Mouse (Mus musculus): Measurements from ENCODE around the gene Chsy1. TPM values are rescaled to one million over a fixed set of nuclear protein-coding genes. Genes with fewer than 3 reads are reported as not detected.

Gene Chsy1
- polyA plus RNA-seq, 1 experiment from 2014 or later = 29.3 TPM

DNA sequence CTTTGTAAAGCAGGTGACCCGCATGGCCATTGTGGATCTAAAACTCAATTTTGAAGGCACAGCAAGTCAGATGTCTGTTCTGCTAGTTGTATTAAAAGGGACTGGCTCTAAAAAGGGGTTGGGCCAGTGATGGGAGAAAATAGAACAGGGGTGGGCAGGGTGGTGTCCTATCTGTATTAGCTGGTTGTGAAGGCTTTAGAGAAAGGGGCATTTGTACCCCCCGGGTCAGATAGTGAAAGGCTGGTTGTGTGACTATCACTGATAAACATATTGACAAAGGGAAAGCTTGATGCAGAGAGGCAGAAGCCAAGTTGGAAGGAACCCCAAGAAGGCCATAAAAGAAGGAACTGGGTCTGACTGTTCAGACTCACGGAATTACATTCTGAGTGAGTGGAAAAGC is 4.2 kb downstream of the Chsy1 start:
- no peak overlapping the region for H3K4me3 ChIP-seq (ENCODE audit: low read depth, low read length)
- ATAC-seq (ENCODE audit: insufficient number of reproducible peaks, insufficient read depth, low FRiP score, low read depth) = no peak
- H3K27ac ChIP-seq (ENCODE audit: low read length) = no peak overlapping the region
- no peaks in the 10 kb centered on the region for H3K27me3 ChIP-seq (ENCODE audit: control insufficient read depth, insufficient read depth, low read length)
- H3K9ac ChIP-seq (replicated peaks; ENCODE audit: low read depth, low read length) = no peak overlapping the region
- no peaks in the 10 kb centered on the region for H3K9me3 ChIP-seq (ENCODE audit: control insufficient read depth, low read depth, low read length)
- 87% methylated on average over 3 of the region's 3 CpGs for WGBS
- H3K4me1 ChIP-seq (ENCODE audit: control insufficient read depth, insufficient read depth, low read length) = peaks cover 21% of the 10 kb centered on the region
- H3K4me2 ChIP-seq (replicated peaks; ENCODE audit: low read depth, low read length) = no peak overlapping the region
- H3K36me3 ChIP-seq (ENCODE audit: control insufficient read depth, insufficient read depth, low read length) = no peaks in the 10 kb centered on the region

DNA sequence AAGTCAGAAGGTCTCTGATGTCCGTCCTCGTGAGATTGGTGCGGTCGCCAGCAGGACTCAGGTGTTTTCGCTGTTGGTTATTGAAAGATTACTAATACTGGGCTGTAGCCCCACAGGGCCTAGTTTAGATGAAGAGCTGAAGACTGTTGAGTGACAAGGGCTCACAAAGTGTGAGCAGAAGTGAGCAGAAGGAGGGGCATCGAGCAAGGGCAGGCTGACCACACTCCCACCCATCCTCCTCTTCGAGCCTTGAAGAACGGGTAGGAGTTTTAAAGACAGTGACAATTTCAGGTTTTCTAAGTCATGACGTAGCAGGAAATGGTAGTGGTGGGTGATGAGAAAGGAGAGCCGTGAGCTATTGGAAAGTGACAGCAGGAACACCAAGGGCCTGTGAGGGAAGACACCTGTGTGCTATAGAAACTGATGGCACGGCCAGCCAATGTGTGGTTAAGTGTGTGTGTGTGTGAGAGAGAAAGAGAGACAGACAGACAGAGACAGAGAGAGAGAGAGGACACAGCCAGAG is 6.6 kb downstream of the Chsy1 start:
- H3K4me1 ChIP-seq (ENCODE audit: control insufficient read depth, insufficient read depth, low read length) = peaks cover 29% of the 10 kb centered on the region
- no peaks in the 10 kb centered on the region for H3K27me3 ChIP-seq (ENCODE audit: control insufficient read depth, insufficient read depth, low read length)
- H3K9ac ChIP-seq (replicated peaks; ENCODE audit: low read depth, low read length) = no peak overlapping the region
- H3K27ac ChIP-seq (ENCODE audit: low read length) = no peak overlapping the region
- WGBS = 61% methylated on average over 11 of the region's 11 CpGs
- H3K36me3 ChIP-seq (ENCODE audit: control insufficient read depth, insufficient read depth, low read length) = no peaks in the 10 kb centered on the region
- H3K4me3 ChIP-seq (ENCODE audit: low read depth, low read length) = no peak overlapping the region
- no peak overlapping the region for H3K4me2 ChIP-seq (replicated peaks; ENCODE audit: low read depth, low read length)
- no peaks in the 10 kb centered on the region for H3K9me3 ChIP-seq (ENCODE audit: control insufficient read depth, low read depth, low read length)
- ATAC-seq (ENCODE audit: insufficient number of reproducible peaks, insufficient read depth, low FRiP score, low read depth) = no peak

DNA sequence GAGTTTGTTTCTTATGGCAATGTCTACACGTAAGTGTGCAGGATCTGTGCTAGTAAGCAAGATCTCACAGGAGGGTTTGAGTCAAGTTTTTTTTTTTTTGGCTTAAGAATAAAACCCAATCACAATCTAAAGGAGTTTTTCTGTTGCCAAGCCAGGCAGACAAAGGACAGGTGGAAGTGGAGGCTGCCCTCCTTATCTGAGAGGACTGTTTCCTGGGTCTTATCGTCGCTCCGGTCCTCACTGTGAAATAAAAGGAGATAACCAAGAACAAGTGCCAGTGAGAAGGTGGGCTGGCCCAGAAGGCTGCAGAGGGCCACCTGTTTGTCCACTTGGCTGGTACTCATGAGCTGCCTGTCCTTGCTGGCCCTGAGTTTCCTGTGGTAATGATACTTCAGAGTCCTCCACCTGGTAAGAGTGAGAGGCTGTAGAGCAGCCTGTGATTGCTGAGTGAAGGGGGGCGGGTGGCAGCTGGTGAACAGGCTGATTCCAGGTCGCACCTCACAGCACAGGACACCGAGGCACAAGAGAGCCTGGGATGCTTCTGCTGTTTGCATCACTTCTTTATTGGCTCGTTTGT is 7.7 kb downstream of the Chsy1 start:
- no peak overlapping the region for H3K4me3 ChIP-seq (ENCODE audit: low read depth, low read length)
- H3K27ac ChIP-seq (ENCODE audit: low read length) = no peak overlapping the region
- 71% methylated on average over 8 of the region's 8 CpGs for WGBS
- peaks cover 25% of the 10 kb centered on the region for H3K4me1 ChIP-seq (ENCODE audit: control insufficient read depth, insufficient read depth, low read length)
- no peaks in the 10 kb centered on the region for H3K27me3 ChIP-seq (ENCODE audit: control insufficient read depth, insufficient read depth, low read length)
- no peak overlapping the region for H3K9ac ChIP-seq (replicated peaks; ENCODE audit: low read depth, low read length)
- no peak for ATAC-seq (ENCODE audit: insufficient number of reproducible peaks, insufficient read depth, low FRiP score, low read depth)
- H3K36me3 ChIP-seq (ENCODE audit: control insufficient read depth, insufficient read depth, low read length) = no peaks in the 10 kb centered on the region
- H3K9me3 ChIP-seq (ENCODE audit: control insufficient read depth, low read depth, low read length) = no peaks in the 10 kb centered on the region
- H3K4me2 ChIP-seq (replicated peaks; ENCODE audit: low read depth, low read length) = no peak overlapping the region

GRCm38 (mm10) chr7:66118046-66118445 is 8.7 kb downstream of the Chsy1 start:
- H3K9ac ChIP-seq (replicated peaks; ENCODE audit: low read depth, low read length) = no peak overlapping the region
- no peak for ATAC-seq (ENCODE audit: insufficient number of reproducible peaks, insufficient read depth, low FRiP score, low read depth)
- H3K9me3 ChIP-seq (ENCODE audit: control insufficient read depth, low read depth, low read length) = no peaks in the 10 kb centered on the region
- H3K36me3 ChIP-seq (ENCODE audit: control insufficient read depth, insufficient read depth, low read length) = no peaks in the 10 kb centered on the region
- no peaks in the 10 kb centered on the region for H3K27me3 ChIP-seq (ENCODE audit: control insufficient read depth, insufficient read depth, low read length)
- H3K27ac ChIP-seq (ENCODE audit: low read length) = no peak overlapping the region
- no peak overlapping the region for H3K4me3 ChIP-seq (ENCODE audit: low read depth, low read length)
- H3K4me2 ChIP-seq (replicated peaks; ENCODE audit: low read depth, low read length) = no peak overlapping the region
- H3K4me1 ChIP-seq (ENCODE audit: control insufficient read depth, insufficient read depth, low read length) = peaks cover 31% of the 10 kb centered on the region
- WGBS = 87% methylated on average over 3 of the region's 3 CpGs

DNA sequence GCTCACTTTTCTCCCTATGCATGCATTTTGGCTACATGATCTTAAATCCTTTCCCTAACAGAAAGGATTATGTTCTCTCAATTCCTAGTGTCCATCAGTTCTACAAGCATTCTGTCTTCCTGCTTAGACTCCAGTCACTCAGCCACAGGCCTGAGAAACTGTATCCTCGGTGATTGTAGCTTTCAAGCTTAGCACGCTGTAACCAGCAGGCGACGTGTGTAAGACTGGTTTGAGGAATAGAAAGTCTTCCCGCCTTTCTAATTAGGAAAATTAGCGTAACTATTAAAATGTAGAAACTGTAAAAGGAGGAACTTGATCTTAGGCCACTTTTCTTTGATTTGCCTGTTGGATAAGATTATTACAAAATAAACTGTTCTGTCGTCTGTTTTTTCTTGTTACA is 9.5 kb downstream of the Chsy1 start:
- no peak overlapping the region for H3K27ac ChIP-seq (ENCODE audit: low read length)
- 80% methylated on average over 7 of the region's 7 CpGs for WGBS
- H3K9ac ChIP-seq (replicated peaks; ENCODE audit: low read depth, low read length) = no peak overlapping the region
- no peaks in the 10 kb centered on the region for H3K36me3 ChIP-seq (ENCODE audit: control insufficient read depth, insufficient read depth, low read length)
- H3K9me3 ChIP-seq (ENCODE audit: control insufficient read depth, low read depth, low read length) = no peaks in the 10 kb centered on the region
- ATAC-seq (ENCODE audit: insufficient number of reproducible peaks, insufficient read depth, low FRiP score, low read depth) = no peak
- H3K4me3 ChIP-seq (ENCODE audit: low read depth, low read length) = no peak overlapping the region
- H3K4me1 ChIP-seq (ENCODE audit: control insufficient read depth, insufficient read depth, low read length) = peaks cover 25% of the 10 kb centered on the region
- H3K4me2 ChIP-seq (replicated peaks; ENCODE audit: low read depth, low read length) = no peak overlapping the region
- no peaks in the 10 kb centered on the region for H3K27me3 ChIP-seq (ENCODE audit: control insufficient read depth, insufficient read depth, low read length)

- H3K27ac ChIP-seq (ENCODE audit: low read length) = no peak overlapping the region
- WGBS = 75% methylated on average over 1 of the region's 1 CpGs
- no peaks in the 10 kb centered on the region for H3K27me3 ChIP-seq (ENCODE audit: control insufficient read depth, insufficient read depth, low read length)
- H3K9me3 ChIP-seq (ENCODE audit: control insufficient read depth, low read depth, low read length) = no peaks in the 10 kb centered on the region
- no peak overlapping the region for H3K4me2 ChIP-seq (replicated peaks; ENCODE audit: low read depth, low read length)
- H3K36me3 ChIP-seq (ENCODE audit: control insufficient read depth, insufficient read depth, low read length) = no peaks in the 10 kb centered on the region; the same call in 1 of the 2 replicates
- peaks cover 30% of the 10 kb centered on the region for H3K4me1 ChIP-seq (ENCODE audit: control insufficient read depth, insufficient read depth, low read length)
- ATAC-seq (ENCODE audit: insufficient number of reproducible peaks, insufficient read depth, low FRiP score, low read depth) = no peak
- no peak overlapping the region for H3K4me3 ChIP-seq (ENCODE audit: low read depth, low read length)
- no peak overlapping the region for H3K9ac ChIP-seq (replicated peaks; ENCODE audit: low read depth, low read length)
Observed at GRCm38 (mm10) chr7:66120139-66120538, 10.8 kb downstream of the Chsy1 start.

DNA sequence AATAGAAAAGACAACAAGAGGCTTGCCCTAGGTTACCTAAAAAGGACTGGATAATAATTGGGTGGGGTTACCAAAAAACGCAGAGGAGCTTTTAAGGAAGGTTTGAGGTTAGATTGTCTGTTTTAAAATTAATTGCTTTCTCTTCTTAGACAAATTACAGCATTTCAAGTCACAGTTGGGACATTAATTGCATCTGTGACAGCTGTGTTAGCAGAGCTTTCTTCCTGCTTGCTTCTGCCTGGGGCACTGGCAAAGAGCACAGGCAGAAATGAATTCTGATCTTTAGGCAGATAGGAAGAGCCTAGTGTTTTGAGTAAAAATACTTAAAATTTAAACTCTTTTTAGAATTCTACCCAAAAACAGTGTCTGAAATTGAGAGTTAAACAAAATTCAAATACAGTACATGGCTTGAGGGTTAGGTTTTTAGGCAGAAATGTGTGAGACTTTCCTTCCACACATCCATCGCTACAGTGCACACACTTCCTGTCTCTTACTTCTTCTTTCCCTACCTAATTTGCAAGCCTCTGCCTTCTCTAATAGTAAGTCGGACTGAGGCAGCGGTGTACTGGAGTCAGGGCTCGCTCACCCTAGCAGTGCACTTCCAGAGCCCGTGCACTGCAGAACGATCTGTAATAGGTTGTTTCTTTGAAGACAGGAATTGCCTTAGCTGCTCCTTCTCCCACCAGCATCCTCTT is 11.5 kb downstream of the Chsy1 start:
- peaks cover 27% of the 10 kb centered on the region for H3K4me1 ChIP-seq (ENCODE audit: control insufficient read depth, insufficient read depth, low read length)

GRCm38 (mm10) chr7:66124551-66124968 is 15.2 kb downstream of the Chsy1 start:
- Histone ChIP-seq H3K27ac (ENCODE audit: low read length) (no peak overlapping the region), H3K36me3 (ENCODE audit: control insufficient read depth, insufficient read depth, low read length) (peaks cover 11% of the 10 kb centered on the region; the same call in 1 of the 2 replicates), H3K4me1 (ENCODE audit: control insufficient read depth, insufficient read depth, low read length) (peaks cover 22% of the 10 kb centered on the region), H3K27me3 (ENCODE audit: control insufficient read depth, insufficient read depth, low read length) (no peaks in the 10 kb centered on the region), H3K9ac (replicated peaks; ENCODE audit: low read depth, low read length) (no peak overlapping the region), H3K4me3 (ENCODE audit: low read depth, low read length) (no peak overlapping the region), H3K4me2 (replicated peaks; ENCODE audit: low read depth, low read length) (no peak overlapping the region), H3K9me3 (ENCODE audit: control insufficient read depth, low read depth, low read length) (no peaks in the 10 kb centered on the region)
- WGBS = 48% methylated on average over 11 of the region's 11 CpGs
- ATAC-seq (ENCODE audit: insufficient number of reproducible peaks, insufficient read depth, low FRiP score, low read depth) = peak; percentile 37; the same call in 1 of the 2 replicates

More for the DNA sequence above, 11.5 kb downstream of the Chsy1 start:
- H3K4me3 ChIP-seq (ENCODE audit: low read depth, low read length) = no peak overlapping the region
- no peak overlapping the region for H3K4me2 ChIP-seq (replicated peaks; ENCODE audit: low read depth, low read length)
- H3K36me3 ChIP-seq (ENCODE audit: control insufficient read depth, insufficient read depth, low read length) = peaks cover 5% of the 10 kb centered on the region; the same call in 1 of the 2 replicates
- no peak for ATAC-seq (ENCODE audit: insufficient number of reproducible peaks, insufficient read depth, low FRiP score, low read depth)
- no peaks in the 10 kb centered on the region for H3K27me3 ChIP-seq (ENCODE audit: control insufficient read depth, insufficient read depth, low read length)
- no peak overlapping the region for H3K9ac ChIP-seq (replicated peaks; ENCODE audit: low read depth, low read length)
- 62% methylated on average over 7 of the region's 7 CpGs for WGBS
- no peak overlapping the region for H3K27ac ChIP-seq (ENCODE audit: low read length)
- H3K9me3 ChIP-seq (ENCODE audit: control insufficient read depth, low read depth, low read length) = no peaks in the 10 kb centered on the region

All from stomach, embryonic 14.5 days (tissue).